Mouse (Mus musculus): ENCODE data around the gene Grhpr.
"Not testable (repeated sequence)": the region's sequence is repeated elsewhere in the genome, so short reads cannot be mapped to it uniquely, and the experiment has no call there.

Grhpr gene

DNA sequence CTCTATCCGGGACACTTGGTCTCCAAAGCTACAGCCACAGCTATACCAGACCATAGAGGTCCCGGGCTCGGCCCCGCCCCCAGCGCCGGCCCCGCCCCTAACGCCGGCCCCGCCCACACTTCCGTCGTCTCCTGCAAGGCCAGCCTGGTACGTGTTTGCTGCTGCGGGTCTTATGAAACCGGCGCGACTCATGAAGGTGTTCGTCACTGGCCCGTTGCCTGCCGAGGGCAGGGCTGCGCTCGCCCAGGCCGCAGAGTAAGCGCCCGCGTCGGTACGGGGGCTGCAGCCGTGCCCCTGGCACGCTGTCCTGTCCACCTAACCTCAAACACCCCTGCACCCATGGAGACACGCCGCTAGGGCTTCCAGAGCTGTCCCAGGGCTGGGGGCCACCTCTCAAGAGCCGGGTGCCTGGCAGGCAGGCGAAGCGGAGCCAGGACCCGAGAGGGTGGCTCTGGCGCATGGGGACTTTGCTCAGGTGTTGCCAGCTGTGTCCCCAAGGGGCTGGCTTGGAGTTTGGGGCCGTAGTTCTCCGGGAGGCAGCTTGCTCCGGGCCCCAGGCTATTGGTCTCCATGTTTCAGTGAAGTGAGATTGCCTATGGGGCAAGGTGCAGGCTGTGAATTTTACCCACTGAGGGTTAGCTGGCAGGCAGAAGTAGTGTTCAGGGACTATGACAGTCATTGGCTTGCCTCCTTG lies at the start of gene Grhpr:
Grhpr (plus strand) TSS at position 116 of the 694 bp plus-strand sequence.
- peak; percentile 91 to 98 for DNase-seq (ENCODE audit: inconsistent age in 2 of 2, low spot score in 1 of 2)

DNA sequence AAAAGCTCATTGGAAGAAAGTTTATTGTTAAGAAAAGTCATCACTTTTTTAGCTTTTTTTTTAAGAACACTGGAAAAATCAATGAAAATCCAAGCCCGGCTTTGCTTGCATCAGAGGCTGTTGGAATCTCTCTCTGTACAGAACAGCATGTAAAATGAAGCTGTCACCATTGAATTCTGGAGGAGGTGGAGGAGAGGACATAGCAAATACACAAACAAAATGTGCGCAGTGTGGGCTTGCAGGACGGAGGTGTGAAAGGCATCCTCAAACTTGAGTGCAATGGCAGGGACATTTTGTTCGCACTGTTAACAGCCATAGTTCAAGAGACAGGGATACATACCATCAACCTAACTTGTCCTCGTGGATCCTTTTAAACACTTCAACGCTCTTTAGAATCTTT lies 49.5 kb upstream of the Grhpr start:
- no peak for DNase-seq (ENCODE audit: inconsistent age in 2 of 2, low spot score in 1 of 2)

- DNase-seq (ENCODE audit: inconsistent age in 2 of 2, low spot score in 1 of 2): no peak
Measured at GRCm38 (mm10) chr4:44938359-44939340, 42.5 kb upstream of the Grhpr start.

GRCm38 (mm10) chr4:44939576-44940249 lies 41.5 kb upstream of the Grhpr start:
- DNase-seq (ENCODE audit: inconsistent age in 2 of 2, low spot score in 1 of 2): no peak

- no peak for DNase-seq (ENCODE audit: inconsistent age in 2 of 2, low spot score in 1 of 2)
Measured at GRCm38 (mm10) chr4:44940286-44940685, 40.9 kb upstream of the Grhpr start.

- no peak for DNase-seq (ENCODE audit: inconsistent age in 2 of 2, low spot score in 1 of 2)
Measured at GRCm38 (mm10) chr4:44942237-44942636, 39.0 kb upstream of the Grhpr start.

DNA sequence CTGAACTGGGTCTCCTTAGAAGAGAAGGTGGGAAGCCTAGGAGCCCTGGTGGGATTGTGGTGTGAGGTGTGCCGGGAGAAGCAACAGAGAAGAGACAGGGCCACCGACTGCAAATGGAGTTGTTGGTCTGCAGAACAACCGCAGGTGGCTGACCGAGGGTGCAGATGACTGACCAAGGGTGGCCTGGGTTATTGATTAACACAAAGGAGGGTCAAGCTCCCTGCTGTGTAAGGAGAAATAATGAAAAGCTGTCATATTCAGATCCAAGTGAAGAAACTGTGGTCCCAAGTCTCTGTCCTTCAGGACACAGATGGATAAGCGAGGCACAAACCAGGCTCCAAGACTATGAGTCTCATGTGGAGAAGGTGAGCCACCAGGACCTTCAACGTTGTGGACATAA lies 37.7 kb upstream of the Grhpr start:
- DNase-seq (ENCODE audit: inconsistent age in 2 of 2, low spot score in 1 of 2): no peak

DNA sequence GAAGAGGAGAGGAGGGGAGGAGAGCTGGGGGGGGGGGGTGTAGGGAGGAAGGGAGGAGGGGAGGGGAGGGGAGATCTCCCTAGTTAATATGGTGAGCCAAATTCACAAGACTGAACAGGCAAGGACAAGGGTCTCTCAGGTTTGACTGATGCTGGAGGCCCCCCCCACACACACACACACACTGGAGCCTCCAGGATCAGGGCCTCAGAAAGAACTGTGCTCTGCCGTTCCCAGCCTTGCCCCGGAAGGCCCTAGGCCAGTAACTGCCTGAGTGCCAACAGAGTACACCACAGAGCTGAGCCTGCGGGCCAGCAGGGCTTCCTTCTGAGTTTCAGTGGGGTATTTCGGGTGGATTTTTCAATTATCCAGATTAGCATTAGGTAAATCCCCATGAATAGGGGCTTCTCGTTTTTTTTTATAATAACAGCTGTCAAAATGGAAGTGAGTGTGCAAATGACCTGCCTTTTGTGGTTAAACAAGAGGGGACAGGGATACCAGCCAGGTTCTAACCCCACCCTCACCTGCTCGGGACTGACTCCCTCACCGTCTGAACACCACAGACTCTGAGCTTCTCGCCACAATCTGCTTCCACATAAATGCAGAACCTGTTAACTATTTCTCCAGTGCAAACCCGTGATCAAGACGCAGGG lies 36.6 kb upstream of the Grhpr start:
- no peak for DNase-seq (ENCODE audit: inconsistent age in 2 of 2, low spot score in 1 of 2)

DNA sequence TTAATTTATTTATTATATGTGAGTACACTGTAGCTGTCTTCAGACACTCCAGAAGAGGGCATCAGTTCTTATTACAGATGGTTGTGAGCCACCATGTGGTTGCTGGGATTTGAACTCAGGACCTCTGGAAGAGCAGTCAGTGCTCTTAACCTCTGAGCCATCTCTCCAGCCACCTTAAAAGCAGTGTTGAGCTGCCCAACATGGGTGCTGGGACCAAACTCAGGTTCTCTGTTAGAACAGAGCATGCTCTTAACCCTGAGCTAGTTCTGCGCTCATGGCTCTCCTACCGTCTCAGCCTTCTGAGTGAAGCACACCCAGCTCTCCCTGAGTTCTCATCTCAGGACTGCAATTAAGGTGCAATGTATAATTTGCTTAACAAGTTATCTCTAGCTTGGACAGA lies 35.1 kb upstream of the Grhpr start:
- DNase-seq (ENCODE audit: inconsistent age in 2 of 2, low spot score in 1 of 2): not testable (repeated sequence)

DNA sequence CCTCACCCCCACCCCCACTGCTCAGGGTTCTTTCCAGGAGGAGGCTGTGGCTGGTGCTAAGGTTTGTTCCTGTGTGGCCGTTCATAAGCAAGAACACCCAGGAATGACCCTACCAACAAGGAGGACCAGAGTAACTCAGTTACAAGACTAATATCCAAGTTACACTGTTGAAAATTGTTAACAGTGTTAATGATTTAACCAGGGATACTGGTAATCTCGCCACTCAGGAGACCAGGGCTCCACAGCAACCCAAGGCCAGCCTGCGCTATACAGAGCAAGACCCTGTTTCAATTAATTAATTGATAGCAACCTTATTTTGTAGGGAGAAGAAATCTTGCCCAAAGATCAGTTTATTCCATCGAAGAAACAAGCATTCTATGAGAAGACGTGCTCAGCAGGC lies 33.7 kb upstream of the Grhpr start:
- DNase-seq (ENCODE audit: inconsistent age in 2 of 2, low spot score in 1 of 2): no peak

GRCm38 (mm10) chr4:44948314-44948713 lies 32.9 kb upstream of the Grhpr start:
- DNase-seq (ENCODE audit: inconsistent age in 2 of 2, low spot score in 1 of 2): no peak

- no peak for DNase-seq (ENCODE audit: inconsistent age in 2 of 2, low spot score in 1 of 2)
Measured at GRCm38 (mm10) chr4:44953041-44953440, 28.2 kb upstream of the Grhpr start.

DNA sequence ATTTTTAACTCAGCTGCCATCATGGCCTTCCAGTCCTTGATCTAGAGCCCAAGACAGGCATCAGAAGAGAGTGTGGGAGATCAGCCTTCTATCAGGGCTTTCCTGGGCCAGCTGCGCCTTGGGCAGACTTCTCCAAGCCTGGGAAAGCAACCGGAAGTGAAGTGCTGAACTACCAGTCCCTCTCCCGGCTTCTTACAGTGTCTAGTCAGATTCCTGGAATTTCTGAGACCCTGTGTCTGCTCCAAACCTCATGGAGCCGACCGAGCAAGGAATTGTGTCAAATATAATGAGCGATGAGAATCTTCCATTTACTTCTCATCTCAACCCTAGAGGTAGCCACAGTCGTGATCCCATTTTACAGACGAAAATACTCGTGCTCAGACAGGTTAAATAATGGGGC lies 22.4 kb upstream of the Grhpr start:
- no peak for DNase-seq (ENCODE audit: inconsistent age in 2 of 2, low spot score in 1 of 2)

DNA sequence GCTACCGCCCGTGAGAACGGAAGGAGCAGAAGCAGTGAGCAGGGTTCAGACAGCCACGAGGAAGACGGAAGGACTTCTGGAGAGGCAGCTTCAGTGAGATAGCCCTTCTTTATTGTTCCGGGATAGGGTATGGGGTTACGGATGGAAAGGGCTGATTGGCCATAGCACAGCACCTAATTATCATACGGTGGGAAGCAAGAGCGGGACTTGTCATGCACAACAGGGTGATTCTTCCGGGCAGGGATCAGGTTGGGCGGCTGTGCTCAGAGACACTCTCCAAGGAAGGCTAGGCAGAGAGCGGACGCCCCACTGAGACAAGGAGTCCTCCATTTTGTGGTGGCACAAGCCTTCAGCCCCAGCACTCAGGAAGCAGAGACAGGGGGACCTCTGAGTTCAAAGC lies 22.0 kb upstream of the Grhpr start:
- no peak for DNase-seq (ENCODE audit: inconsistent age in 2 of 2, low spot score in 1 of 2)

GRCm38 (mm10) chr4:44963156-44963555 lies 18.0 kb upstream of the Grhpr start:
- DNase-seq (ENCODE audit: inconsistent age in 2 of 2, low spot score in 1 of 2): no peak

DNA sequence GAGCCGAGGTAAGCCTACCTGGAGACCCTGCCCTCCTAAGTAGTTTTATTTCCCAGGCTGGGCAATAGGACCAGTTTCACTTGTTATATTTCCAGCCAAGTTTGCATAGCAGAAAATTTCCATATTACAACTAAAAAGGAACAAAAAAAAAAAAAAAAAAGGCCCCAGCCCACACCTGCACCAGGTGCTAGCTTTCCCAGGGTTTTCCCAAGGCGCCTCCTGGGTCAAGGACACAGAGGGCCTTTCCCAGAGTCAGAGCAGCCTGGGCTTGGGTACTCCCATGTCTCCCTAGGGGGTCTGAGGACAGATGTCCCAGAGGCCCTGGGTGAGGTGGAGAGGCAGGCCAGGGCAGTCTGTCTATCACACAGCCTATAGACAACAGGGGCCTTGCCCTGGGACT lies 16.0 kb upstream of the Grhpr start:
- no peak for DNase-seq (ENCODE audit: inconsistent age in 2 of 2, low spot score in 1 of 2)

- no peak for DNase-seq (ENCODE audit: inconsistent age in 2 of 2, low spot score in 1 of 2)
Measured at GRCm38 (mm10) chr4:44965736-44966135, 15.5 kb upstream of the Grhpr start.

GRCm38 (mm10) chr4:44967402-44967801 lies 13.8 kb upstream of the Grhpr start:
- no peak for DNase-seq (ENCODE audit: inconsistent age in 2 of 2, low spot score in 1 of 2)

GRCm38 (mm10) chr4:44970056-44970455 lies 11.1 kb upstream of the Grhpr start:
- DNase-seq (ENCODE audit: inconsistent age in 2 of 2, low spot score in 1 of 2): peak in 1 of 2 experiments; percentile 27

DNA sequence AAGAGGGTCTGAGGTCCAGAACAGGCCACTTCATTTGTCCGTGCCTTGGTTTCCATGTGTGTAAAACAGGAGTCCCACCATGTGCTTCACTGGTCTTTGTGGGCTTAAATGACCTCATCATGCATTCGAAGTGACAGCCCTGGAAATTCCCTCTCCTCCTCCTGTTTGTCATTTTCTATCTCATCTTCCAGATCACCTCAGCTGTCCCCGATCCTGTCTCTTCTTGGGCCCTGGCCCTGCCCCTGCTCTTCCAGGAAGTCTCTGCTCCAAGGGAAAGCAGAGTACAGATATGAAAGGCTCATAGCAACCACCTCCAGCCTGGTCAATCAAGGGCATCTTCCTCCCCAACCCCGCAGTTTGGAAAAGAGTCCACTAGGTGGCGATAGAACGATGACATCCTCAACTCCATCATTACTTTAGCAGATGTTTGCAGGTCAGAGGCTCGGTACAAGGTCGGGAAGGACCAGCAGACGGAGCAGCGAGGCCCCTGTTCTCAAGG lies 10.5 kb upstream of the Grhpr start:
- peak; percentile 58 to 84 for DNase-seq (ENCODE audit: inconsistent age in 2 of 2, low spot score in 1 of 2)

- DNase-seq (ENCODE audit: inconsistent age in 2 of 2, low spot score in 1 of 2): peak; percentile 92 to 97
Measured at GRCm38 (mm10) chr4:44973450-44973849, 7.7 kb upstream of the Grhpr start.
